Mouse (Mus musculus): ENCODE results near the gene Zfp616.

DNA sequence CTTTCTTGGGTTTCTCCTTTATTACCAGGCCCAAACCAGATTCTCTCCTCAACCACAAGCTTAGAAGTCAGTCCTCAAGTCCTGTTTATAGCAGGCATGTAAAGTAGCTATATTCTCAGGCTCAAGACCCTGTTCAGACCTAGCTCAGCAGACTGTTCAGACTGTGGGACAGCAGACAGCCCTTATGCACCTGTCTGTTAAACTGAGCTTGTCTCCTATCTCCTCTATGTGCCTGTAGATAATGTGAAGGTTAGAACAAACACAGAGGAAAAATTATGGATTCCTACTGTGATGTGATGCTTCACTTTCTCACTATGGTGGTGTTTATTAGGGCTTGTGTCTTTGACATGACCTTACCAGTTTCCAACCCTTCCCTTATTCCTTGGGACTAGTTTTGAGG is 43.7 kb downstream of the Zfp616 start, which contains the start of gene Olfr401:
- TF ChIP-seq CTCF (IDR thresholded peaks at IDR 0.05; ENCODE audit: low read depth, low read length): no peak
- TF ChIP-seq POLR2A (IDR thresholded peaks at IDR 0.05; ENCODE audit: extremely low read depth, insufficient read depth, low read length): no peak

All from liver, adult 2 months (tissue).